Mouse (Mus musculus) ES-E14 (cell line): ENCODE measurements around the gene Nid1. TPM values are rescaled to one million over a fixed set of nuclear protein-coding genes. Genes with fewer than 3 reads are reported as not detected.
"Not testable (repeated sequence)": the region's sequence is repeated elsewhere in the genome, so short reads cannot be mapped to it uniquely, and the experiment has no call there.

Source experiments
- DNase-seq: peaks from one replicate; pipeline ENCODE4 v3.0.0-alpha.2; 2013; ENCODE audit warnings: low read depth, low spot score
- H3K27ac ChIP-seq: 2 replicates; pipeline ENCODE4 v1.5.1; 2012; ENCODE audit warnings: low read depth, mild to moderate bottlenecking, low read length, moderate library complexity, mixed read lengths; ENCODE audit not compliant: poor library complexity, insufficient read depth, severe bottlenecking
- H3K36me3 ChIP-seq: 2 replicates; pipeline ENCODE4 v1.6.1; 2012; ENCODE audit warnings: mild to moderate bottlenecking, low read length, moderate library complexity, mixed read lengths; ENCODE audit not compliant: control insufficient read depth, poor library complexity, insufficient read depth, severe bottlenecking
- H3K4me1 ChIP-seq, 2 experiments: fragments of 150-350 bp in 1 of 2; sonication (generic) in 1 of 2; 2 replicates each; pipeline ENCODE4 v1.6.1; 2012; ENCODE audit warnings: low read length in 2 of 2, mild to moderate bottlenecking in 1 of 2, mixed read lengths in 1 of 2; ENCODE audit not compliant: control insufficient read depth in 2 of 2, insufficient read depth in 2 of 2, poor library complexity in 1 of 2
- H3K4me3 ChIP-seq, 2 experiments: fragments of 150-350 bp in 1 of 2; sonication (generic) in 1 of 2; 2 replicates each; pipeline ENCODE4 v1.5.1; 2012; ENCODE audit warnings: low read length in 2 of 2, low read depth in 1 of 2, mild to moderate bottlenecking in 1 of 2, mixed read lengths in 1 of 2; ENCODE audit not compliant: insufficient read depth in 1 of 2, poor library complexity in 1 of 2, severe bottlenecking in 1 of 2
- H3K9ac ChIP-seq: 2 replicates; pipeline ENCODE4 v1.6.1; 2012; ENCODE audit warnings: low read depth, mild to moderate bottlenecking, low read length, mixed read lengths; ENCODE audit not compliant: poor library complexity, insufficient read depth, severe bottlenecking
- H3K9me3 ChIP-seq: fragments of 150-350 bp; sonication (generic); 2 replicates; pipeline ENCODE4 v1.6.1; 2012; ENCODE audit warnings: low read depth, mild to moderate bottlenecking, low read length; ENCODE audit not compliant: control insufficient read depth, insufficient read depth
- in situ Hi-C, 2 experiments: fragments of 600-800 bp; cut with MboI; formaldehyde crosslinking; loops; one replicate each; pipeline ENCODE4 v1.15.1; 2025; ENCODE audit warnings: low sequenced_read_pairs in 2 of 2, inconsistent platforms in 1 of 2; ENCODE audit not compliant: unreplicated experiment in 2 of 2
- total RNA-seq: library from RNA; depleted of rRNA; stranded (reverse); fragments of 300-350 nt; gene quantifications from 2 replicates; pipeline ENCODE4 v1.2.3, GENCODE M21; 2012; rRNA removed

Nid1 gene
- 143 and 152 TPM in 2 replicates for total RNA-seq

DNA sequence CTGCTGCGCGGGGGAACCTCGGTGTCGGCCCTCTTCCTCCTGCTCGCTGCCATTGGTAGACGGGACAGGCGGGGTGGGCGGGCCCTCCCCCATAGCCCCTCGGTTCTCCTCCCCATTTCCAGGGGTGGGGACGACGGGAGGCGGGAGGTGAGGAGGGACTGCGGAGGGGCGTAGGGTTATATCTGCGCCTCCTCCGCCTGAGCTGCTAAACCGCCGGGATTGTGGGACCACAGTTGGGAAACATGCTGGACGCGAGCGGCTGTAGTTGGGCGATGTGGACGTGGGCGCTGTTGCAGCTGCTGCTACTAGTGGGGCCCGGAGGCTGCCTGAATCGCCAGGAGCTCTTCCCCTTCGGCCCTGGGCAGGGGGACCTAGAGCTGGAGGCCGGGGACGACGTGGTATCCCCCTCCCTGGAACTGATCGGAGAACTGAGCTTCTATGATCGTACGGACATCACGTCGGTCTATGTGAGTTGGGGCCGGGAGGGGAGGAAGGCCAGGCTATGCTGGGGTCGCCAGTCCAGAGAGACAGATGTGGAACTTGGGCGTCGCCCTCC is at the start of gene Nid1:
Gene Nid1, plus strand, starts transcription at position 92 of the 556 bp plus-strand sequence.
- in situ Hi-C loops: not testable (repeated sequence)

DNA sequence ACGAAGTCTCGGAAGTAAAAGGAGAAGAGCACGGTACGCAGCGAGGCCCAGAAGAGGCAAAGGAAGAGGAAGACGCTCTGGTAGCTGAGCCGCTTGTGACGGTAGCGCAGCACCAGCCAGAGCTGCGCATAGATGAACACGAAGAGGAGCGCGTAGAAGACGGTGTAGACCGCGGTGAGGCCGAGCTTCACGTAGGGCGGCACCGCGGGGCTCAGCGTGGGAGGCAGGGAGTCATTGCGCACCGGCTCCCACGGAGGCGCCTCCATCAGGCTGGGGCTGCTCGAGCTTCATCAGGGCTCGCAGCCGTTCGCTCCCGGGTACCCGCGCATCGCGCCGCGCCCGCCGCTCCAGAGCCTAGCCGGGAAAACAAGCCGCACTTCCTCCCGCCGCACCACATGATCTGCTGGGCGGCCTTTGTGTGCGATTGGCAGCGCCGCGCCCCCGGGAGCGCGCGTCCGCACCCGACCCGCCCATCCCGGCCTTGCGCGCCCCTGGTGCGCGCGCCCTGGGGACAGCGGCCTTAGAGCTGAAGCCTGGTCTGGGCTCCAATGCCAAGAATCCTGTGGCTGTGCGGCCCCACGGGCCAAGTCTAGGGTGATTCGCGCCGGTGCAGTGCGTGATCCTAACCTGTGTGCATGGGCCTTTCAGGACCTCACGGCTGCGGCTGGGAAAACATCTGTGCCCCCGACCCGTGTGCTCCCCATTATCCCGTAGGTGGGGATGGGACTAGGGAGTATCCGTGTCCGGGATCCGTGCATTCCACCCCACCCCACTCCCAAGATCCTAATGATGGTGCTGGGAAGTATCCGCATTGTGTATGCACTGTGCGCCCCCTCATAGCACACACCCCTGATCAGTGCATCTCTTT is 43.9 kb upstream of the Nid1 start, which contains the start of gene Gpr137b:
Gene Gpr137b, minus strand, starts transcription at position 787 of the 868 bp plus-strand sequence.
- DNase-seq: peak; percentile 16
- H3K9me3 ChIP-seq, H3K4me1 ChIP-seq, in situ Hi-C loops, H3K27ac ChIP-seq, H3K36me3 ChIP-seq: not testable (repeated sequence)
- H3K9ac ChIP-seq: peak within 1 kb of the TSS; percentile 71
- H3K4me3 ChIP-seq: peak within 1 kb of the TSS; percentile 61 to 79

More for the DNA sequence above, at the start of gene Nid1:
- H3K9ac ChIP-seq: peak within 1 kb of the TSS; percentile 48; the same call in 1 of the 2 replicates
- not testable (repeated sequence) for H3K36me3 ChIP-seq, H3K4me1 ChIP-seq, H3K27ac ChIP-seq, H3K9me3 ChIP-seq, DNase-seq
- peak within 1 kb of the TSS; percentile 36 to 63; a peak in 3 of 4 replicates for H3K4me3 ChIP-seq

DNA sequence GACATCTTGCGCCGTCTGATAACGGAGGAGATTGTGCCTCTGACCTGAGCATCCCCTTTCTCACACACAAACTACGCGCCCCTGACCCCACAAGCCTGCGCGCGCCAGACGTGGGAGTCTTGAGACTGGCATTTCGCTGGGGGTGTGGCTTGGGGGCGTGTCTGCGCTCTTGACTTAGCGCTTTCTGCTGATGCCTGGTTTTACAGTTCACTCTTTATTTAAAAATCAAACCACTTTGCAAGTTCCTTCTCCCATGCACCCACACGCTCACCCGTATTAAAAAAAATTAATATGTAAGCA is 43.3 kb upstream of the Nid1 start:
- DNase-seq: peak; percentile 17
- H3K9me3 ChIP-seq, H3K4me1 ChIP-seq, H3K27ac ChIP-seq, H3K36me3 ChIP-seq, in situ Hi-C loops, H3K9ac ChIP-seq: not testable (repeated sequence)
- H3K4me3 ChIP-seq: peak overlapping the region; percentile 44 to 45; a peak in 3 of 4 replicates

DNA sequence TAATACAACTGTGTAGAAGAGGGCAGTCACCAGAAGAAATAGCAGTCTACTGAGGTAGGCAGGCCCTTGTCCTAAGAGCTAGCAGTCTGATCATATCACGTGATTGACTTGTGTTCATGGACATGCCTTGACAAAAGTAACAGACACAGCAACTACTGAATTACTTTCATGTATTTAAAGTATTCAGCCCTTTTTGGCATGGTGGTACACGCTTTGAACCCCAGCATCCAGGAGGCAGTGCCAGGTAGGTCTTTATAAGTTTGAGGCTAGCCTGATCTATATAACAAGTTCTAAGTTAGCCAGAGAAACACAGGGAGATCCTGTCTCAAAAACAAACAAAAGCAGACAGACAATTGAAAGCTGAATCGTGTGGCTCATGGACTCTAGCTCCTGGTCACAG is 36.5 kb upstream of the Nid1 start:
- not testable (repeated sequence) for H3K36me3 ChIP-seq, H3K9me3 ChIP-seq, H3K4me3 ChIP-seq, DNase-seq, H3K9ac ChIP-seq, H3K4me1 ChIP-seq, H3K27ac ChIP-seq
- in situ Hi-C loops: loop anchor here in 1 of 2 experiments (25.0 kb wide), 1 partner anchor 164 kb away; no protein-coding TSS in a partner anchor

DNA sequence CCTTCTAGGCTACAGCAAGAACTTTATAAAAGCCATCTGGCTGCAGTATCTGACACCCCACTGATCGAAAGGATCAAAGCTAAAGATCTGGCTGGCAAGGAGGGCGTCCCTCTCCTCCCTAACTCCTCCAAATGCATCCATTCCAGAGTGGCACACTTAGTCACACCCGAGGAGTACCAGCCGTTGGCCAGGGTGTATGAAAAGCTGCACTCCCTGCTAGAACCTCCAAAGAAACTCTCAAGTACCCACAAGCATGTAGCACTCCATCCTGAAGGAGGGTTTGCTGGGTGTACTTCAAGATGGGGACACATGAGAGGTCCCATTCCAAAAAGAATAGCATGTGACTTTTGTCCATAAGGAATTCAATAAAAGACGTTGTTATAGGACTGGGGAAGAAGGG is 34.5 kb upstream of the Nid1 start:
- not testable (repeated sequence) for H3K4me3 ChIP-seq, H3K4me1 ChIP-seq, DNase-seq, H3K27ac ChIP-seq, H3K9me3 ChIP-seq, H3K36me3 ChIP-seq, H3K9ac ChIP-seq
- in situ Hi-C loops: loop anchor here in 1 of 2 experiments (25.0 kb wide), 1 partner anchor 166 kb away; no protein-coding TSS in a partner anchor

DNA sequence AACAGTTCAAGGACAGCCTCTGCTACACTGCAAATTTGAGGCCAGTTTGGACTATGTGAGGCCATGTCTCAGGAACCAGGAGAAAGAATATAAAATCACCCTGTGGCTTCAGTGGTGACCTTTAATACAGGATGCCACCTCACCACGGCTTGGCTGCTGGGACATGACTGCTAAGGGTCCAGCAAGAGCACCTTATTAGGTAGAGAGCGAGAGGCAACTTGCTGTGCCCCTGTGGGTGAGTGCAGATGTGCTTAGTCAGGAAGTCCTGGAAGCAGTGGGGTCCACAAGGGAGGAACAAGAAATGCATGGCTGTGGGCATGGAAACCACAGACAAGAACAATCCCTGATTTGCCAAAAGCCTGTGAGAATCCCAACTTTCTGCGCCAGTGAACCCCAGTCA is 34.0 kb upstream of the Nid1 start:
- in situ Hi-C loops: loop anchor here in 1 of 2 experiments (25.0 kb wide), 1 partner anchor 166 kb away; no protein-coding TSS in a partner anchor
- not testable (repeated sequence) for H3K4me3 ChIP-seq

DNA sequence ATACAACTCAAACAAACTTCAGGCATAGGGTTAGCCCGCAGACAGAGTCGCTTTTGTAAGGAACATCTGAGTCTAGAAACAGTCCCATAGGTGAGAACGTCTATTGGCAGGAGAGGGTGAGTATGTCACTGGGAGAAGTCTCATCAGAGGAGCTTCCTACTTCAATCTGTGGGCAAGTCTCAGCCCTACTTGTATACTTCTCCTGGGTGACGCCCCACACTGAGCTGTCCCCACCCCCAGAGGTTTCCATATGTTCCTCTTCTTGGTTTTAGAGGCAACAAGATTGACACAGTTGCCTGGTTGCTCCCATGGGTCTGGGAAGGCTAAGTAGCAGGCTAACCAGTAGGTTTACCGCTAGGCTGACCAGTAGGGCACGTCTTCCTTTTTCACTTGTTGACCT is 33.5 kb upstream of the Nid1 start:
- in situ Hi-C loops: loop anchor here in 1 of 2 experiments (25.0 kb wide), 1 partner anchor 167 kb away; no protein-coding TSS in a partner anchor
- not testable (repeated sequence) for H3K36me3 ChIP-seq, H3K4me3 ChIP-seq, DNase-seq, H3K9ac ChIP-seq, H3K4me1 ChIP-seq, H3K9me3 ChIP-seq, H3K27ac ChIP-seq

More for the DNA sequence above, 34.0 kb upstream of the Nid1 start:
- not testable (repeated sequence) for H3K4me1 ChIP-seq, H3K27ac ChIP-seq, H3K9me3 ChIP-seq, DNase-seq, H3K36me3 ChIP-seq, H3K9ac ChIP-seq

DNA sequence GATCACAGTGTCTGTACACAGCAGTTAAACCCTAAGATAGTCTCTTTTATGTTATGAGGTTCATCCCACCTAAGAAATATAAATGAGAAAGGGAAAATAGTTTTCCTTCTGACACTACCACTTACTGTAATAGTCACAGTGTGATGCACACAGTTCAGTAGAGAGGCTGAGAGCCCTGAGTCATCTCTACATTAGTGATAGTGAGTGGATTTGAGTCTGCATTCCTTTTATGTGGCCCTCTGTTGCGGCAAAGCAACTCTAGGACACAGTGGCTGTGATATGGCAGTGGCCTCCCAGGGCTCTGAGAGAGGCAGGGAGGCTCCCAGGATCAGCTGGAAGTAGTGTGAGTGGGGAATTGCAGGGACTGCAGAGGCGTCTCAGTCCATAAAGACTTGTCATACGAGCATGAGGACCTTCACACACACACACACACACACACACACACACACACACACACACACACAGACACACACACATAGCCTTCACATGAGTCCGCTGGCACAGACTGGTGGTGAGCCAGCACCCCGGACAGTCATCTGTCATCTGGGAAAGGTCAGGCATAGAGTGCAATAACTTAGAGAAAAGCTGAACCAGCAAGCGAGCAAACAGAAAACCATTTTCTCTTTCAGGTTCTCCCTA is 32.7 kb upstream of the Nid1 start:
- not testable (repeated sequence) for DNase-seq, H3K4me3 ChIP-seq, H3K27ac ChIP-seq, H3K9me3 ChIP-seq, H3K4me1 ChIP-seq, H3K36me3 ChIP-seq, H3K9ac ChIP-seq
- in situ Hi-C loops: loop anchor here in 1 of 2 experiments (25.0 kb wide), 1 partner anchor 167 kb away; no protein-coding TSS in a partner anchor
